Mouse (Mus musculus) bone marrow macrophage, adult 2 months (primary cell): ENCODE data around the gene Prmt2. TPM values are rescaled to one million over a fixed set of nuclear protein-coding genes. Genes with fewer than 3 reads are reported as not detected.

Experiments
- H3K27ac ChIP-seq: 2 replicates; pipeline ENCODE4 v1.5.1; 2012; ENCODE audit warnings: low read depth, low read length; ENCODE audit not compliant: insufficient read depth
- H3K4me1 ChIP-seq: 2 replicates; pipeline ENCODE4 v1.6.1; 2012; ENCODE audit warnings: low read length; ENCODE audit not compliant: control insufficient read depth, insufficient read depth
- H3K4me3 ChIP-seq: 2 replicates; pipeline ENCODE4 v1.5.1; 2012; ENCODE audit warnings: mild to moderate bottlenecking, low read length, moderate library complexity; ENCODE audit not compliant: insufficient read depth
- CTCF ChIP-seq: IDR thresholded peaks from 2 replicates; pipeline ENCODE4 v1.5.1; 2012; ENCODE audit warnings: low read depth, mild to moderate bottlenecking, low read length, moderate library complexity
- POLR2A ChIP-seq: IDR thresholded peaks from 2 replicates; pipeline ENCODE4 v1.6.1; 2012; ENCODE audit warnings: mild to moderate bottlenecking, low read depth, low read length, borderline replicate concordance
- polyA plus RNA-seq: library from polyadenylated mRNA; stranded (reverse); fragments of >200 nt; gene quantifications from 2 replicates; pipeline ENCODE4 v1.2.4, GENCODE M21; 2012; ENCODE audit not compliant: missing spikeins, insufficient read depth, insufficient read length

The Prmt2 gene
- polyA plus RNA-seq, 1 experiment: 20.0 TPM

- no peak for TF ChIP-seq CTCF
- TF ChIP-seq POLR2A: no peak
- no peaks in the 10 kb centered on the region for H3K4me1 ChIP-seq
- H3K27ac ChIP-seq: no peak overlapping the region
- H3K4me3 ChIP-seq: no peak overlapping the region
These were observed 36.2 kb downstream of the Prmt2 start for GRCm38 (mm10) chr10:76201416-76201815.

- no peak overlapping the region for H3K27ac ChIP-seq
- H3K4me3 ChIP-seq: no peak overlapping the region
- H3K4me1 ChIP-seq: no peaks in the 10 kb centered on the region
- TF ChIP-seq CTCF (no peak), POLR2A (no peak)
These were observed 49.7 kb downstream of the Prmt2 start for GRCm38 (mm10) chr10:76188010-76188409.

DNA sequence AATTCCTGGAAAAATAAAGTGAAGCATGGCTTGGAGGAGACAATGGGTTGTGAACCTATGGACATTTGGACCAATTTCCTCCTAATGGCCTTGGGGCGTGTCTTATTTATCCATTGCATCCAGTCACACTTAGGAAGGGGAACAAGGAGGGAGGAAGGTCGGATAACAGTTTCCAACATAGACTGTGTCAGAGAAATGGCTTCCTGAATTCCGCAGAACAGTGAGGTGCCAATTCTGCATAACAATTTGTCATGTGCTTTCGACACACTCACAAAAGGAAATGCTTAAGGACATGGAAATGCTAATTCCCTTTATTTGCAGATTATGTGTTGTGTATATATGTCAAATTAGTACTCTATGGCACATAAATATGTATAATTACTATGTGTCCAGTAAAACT, 52.4 kb downstream of the Prmt2 start:
- TF ChIP-seq POLR2A (no peak), CTCF (no peak)
- no peak overlapping the region for H3K4me3 ChIP-seq
- H3K27ac ChIP-seq: no peak overlapping the region
- H3K4me1 ChIP-seq: no peaks in the 10 kb centered on the region

DNA sequence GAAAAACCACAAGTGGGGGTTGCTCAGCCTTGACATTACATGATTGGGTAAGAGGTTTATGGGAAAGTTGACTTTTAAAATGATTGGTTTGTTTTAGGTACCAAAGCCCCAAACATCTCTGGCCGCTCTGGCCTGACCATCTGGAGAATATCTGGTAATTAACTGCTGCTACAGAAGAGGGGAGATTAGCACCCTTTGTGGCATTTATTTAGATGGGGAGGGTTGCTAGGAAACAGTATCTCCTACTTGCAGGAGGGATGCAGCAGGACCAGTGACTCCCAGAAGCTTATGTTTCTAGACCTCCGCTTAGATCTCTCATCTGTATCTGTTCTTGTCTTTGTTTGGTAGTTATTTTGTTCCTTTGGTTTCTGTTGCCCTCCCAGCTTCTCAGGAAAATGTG, 62.8 kb downstream of the Prmt2 start:
- H3K4me1 ChIP-seq: no peaks in the 10 kb centered on the region
- no peak overlapping the region for H3K27ac ChIP-seq
- no peak for TF ChIP-seq POLR2A
- H3K4me3 ChIP-seq: no peak overlapping the region

- no peak overlapping the region for H3K27ac ChIP-seq
- TF ChIP-seq POLR2A (no peak), CTCF (no peak)
- H3K4me1 ChIP-seq: no peaks in the 10 kb centered on the region
- no peak overlapping the region for H3K4me3 ChIP-seq
These were observed 79.7 kb downstream of the Prmt2 start for GRCm38 (mm10) chr10:76158009-76158408.

DNA sequence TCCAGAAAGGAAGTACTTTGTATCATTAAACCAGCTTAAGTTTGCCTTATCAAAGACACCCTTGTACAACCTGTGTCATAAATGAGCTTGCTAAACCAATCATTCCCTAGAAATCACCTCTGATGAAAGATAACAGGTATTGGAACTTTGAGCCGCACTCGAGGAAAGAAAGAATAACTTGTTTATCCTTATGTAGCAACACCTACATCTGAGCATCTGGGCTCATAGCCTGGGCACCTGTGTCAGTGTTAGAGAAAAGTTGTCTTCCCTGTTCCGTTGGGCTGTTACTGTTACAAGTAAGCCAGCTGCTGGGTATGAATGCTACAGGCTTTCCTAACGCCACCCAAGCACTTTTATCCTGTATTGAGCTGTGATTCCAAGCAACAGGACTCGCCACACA, 80.1 kb downstream of the Prmt2 start:
- no peak overlapping the region for H3K27ac ChIP-seq
- no peaks in the 10 kb centered on the region for H3K4me1 ChIP-seq
- no peak for TF ChIP-seq POLR2A
- TF ChIP-seq CTCF: no peak
- H3K4me3 ChIP-seq: no peak overlapping the region

Other genes starting within 250 kb of the Prmt2 start
- 5.0 and 5.6 TPM in 2 replicates for gene Zfp280b, start 205.2 kb downstream of the Prmt2 start, polyA plus RNA-seq
- gene Slc5a4b, start 126.9 kb downstream of the Prmt2 start, polyA plus RNA-seq: not detected in 2 replicates
- not detected in 2 replicates for gene Slc5a4a, start 90.4 kb downstream of the Prmt2 start, polyA plus RNA-seq
- gene S100b, start 16.0 kb upstream of the Prmt2 start, polyA plus RNA-seq: not detected in 2 replicates
- gene Dip2a, start 107.4 kb upstream of the Prmt2 start, polyA plus RNA-seq: 10.8 and 12.1 TPM in 2 replicates
- 8.3 and 9.2 TPM in 2 replicates for gene AC141477.1, start 202.6 kb upstream of the Prmt2 start, polyA plus RNA-seq
- gene Pcnt, start 204.9 kb upstream of the Prmt2 start, polyA plus RNA-seq: 24.8 and 27.3 TPM in 2 replicates
- not detected in 2 replicates for gene 2610028H24Rik, start 211.2 kb upstream of the Prmt2 start, polyA plus RNA-seq
- gene Mcm3ap, start 231.1 kb upstream of the Prmt2 start, polyA plus RNA-seq: 37.8 and 59.7 TPM in 2 replicates
- 2.0 and 2.7 TPM in 2 replicates for gene Ybey, start 231.2 kb upstream of the Prmt2 start, polyA plus RNA-seq